14 mouse cellular contexts compared by ENCODE assay signal in genomic region chr12:102365016-102365415, GRCm38 (mm10).
DNase-seq lines count a peak whose midpoint lies in the region; TF ChIP-seq lines count a peak whose summit lies in the region.
"Had no signal": no experiment of that assay in that cellular context is flagged by ENCODE, and none has a peak within 500 bp of the region (broad histone marks: within the 10 kb centered on the region; RNA-seq: fewer than 3 reads in every experiment).

No protein-coding gene starts in this region.

- TF ChIP-seq POLR2A in cortical plate, adult 2 months (IDR thresholded peaks at IDR 0.05; ENCODE audit: extremely low read depth, insufficient read depth, low read length): no peak

- DNase-seq in layer of hippocampus, adult 2 months (ENCODE audit: low spot score in 2 of 2): no peak
- DNase-seq in layer of hippocampus, adult 18-20 months (ENCODE audit: low spot score in 2 of 2): no peak
- DNase-seq in B cell, adult 2 months: peak; percentile 61 to 63
- peak; percentile 34 to 61 for DNase-seq in monocyte, adult 2 months (ENCODE audit: low read depth in 1 of 2, low spot score in 2 of 2)
- no peak for DNase-seq in forebrain, embryonic 10.5 days (ENCODE audit: extremely low spot score, low spot score)
- no peak for DNase-seq in urinary bladder, postnatal 25 days (ENCODE audit: low spot score)
- DNase-seq in embryonic facial prominence, embryonic 10.5 days (ENCODE audit: low spot score): no peak
- DNase-seq: cerebellum, adult 11 months; kidney, adult 8-10 months; lung, postnatal 10 days; thymus, adult 18-20 months had no signal

- H3K27ac ChIP-seq in layer of hippocampus, adult 2 months: peak overlapping the region; percentile 23; the same call in 1 of the 2 replicates
- H3K27ac ChIP-seq in cortical plate, adult 2 months (ENCODE audit: insufficient read depth, low read length): 0 out of 2 replicates have a peak overlapping the region, but pooled peaks have one; percentile 34
- no peak overlapping the region for H3K27ac ChIP-seq in forebrain, embryonic 10.5 days
- H3K27ac ChIP-seq in embryonic facial prominence, embryonic 10.5 days (replicated peaks): no peak overlapping the region
- H3K27ac ChIP-seq: limb, embryonic 12.5 days had no signal

- no peak for TF ChIP-seq CTCF in layer of hippocampus, adult 2 months (conservative IDR thresholded peaks at IDR 0.05)
- no peak for TF ChIP-seq CTCF in cortical plate, adult 2 months (IDR thresholded peaks at IDR 0.05; ENCODE audit: extremely low read depth, insufficient read depth, low read length)

- 92% methylated on average over 7 of the region's 7 CpGs for WGBS in forebrain, embryonic 10.5 days
- 91% methylated on average over 7 of the region's 7 CpGs for WGBS in embryonic facial prominence, embryonic 10.5 days

- no peaks in the 10 kb centered on the region for H3K27me3 ChIP-seq in forebrain, embryonic 10.5 days (ENCODE audit: poor library complexity, severe bottlenecking)
- no peaks in the 10 kb centered on the region for H3K27me3 ChIP-seq in embryonic facial prominence, embryonic 10.5 days (replicated peaks; ENCODE audit: low read depth, poor library complexity, severe bottlenecking)
- H3K27me3 ChIP-seq: limb, embryonic 12.5 days had no signal

- H3K4me3 ChIP-seq in layer of hippocampus, adult 2 months: no peak overlapping the region
- H3K4me3 ChIP-seq in cortical plate, adult 2 months (ENCODE audit: insufficient read depth, low read length): no peak overlapping the region
- H3K4me3 ChIP-seq in forebrain, embryonic 10.5 days: no peak overlapping the region
- no peak overlapping the region for H3K4me3 ChIP-seq in embryonic facial prominence, embryonic 10.5 days
- H3K4me3 ChIP-seq: limb, embryonic 12.5 days; myocyte had no signal

- no peaks in the 10 kb centered on the region for H3K4me1 ChIP-seq in cortical plate, adult 2 months (ENCODE audit: control insufficient read depth, insufficient read depth, low read length)
- peaks cover 6% of the 10 kb centered on the region for H3K4me1 ChIP-seq in forebrain, embryonic 10.5 days
- H3K4me1 ChIP-seq in embryonic facial prominence, embryonic 10.5 days: peaks cover 20% of the 10 kb centered on the region

- H3K9me3 ChIP-seq in forebrain, embryonic 10.5 days: no peaks in the 10 kb centered on the region
- H3K9me3 ChIP-seq in embryonic facial prominence, embryonic 10.5 days: no peaks in the 10 kb centered on the region
- H3K9me3 ChIP-seq: limb, embryonic 12.5 days had no signal

- no peaks in the 10 kb centered on the region for H3K36me3 ChIP-seq in forebrain, embryonic 10.5 days (replicated peaks)
- H3K36me3 ChIP-seq in embryonic facial prominence, embryonic 10.5 days (replicated peaks): peaks cover 6% of the 10 kb centered on the region; the same call in 1 of the 2 replicates

Comparison
In these comparisons a context has a peak if more than half of its experiments do, and no peak if none do; other contexts are left out.
1. DNase-seq: peak in B cell, adult 2 months (2 of 2) and monocyte, adult 2 months (2 of 2); none in layer of hippocampus, adult 2 months (0 of 2), layer of hippocampus, adult 18-20 months (0 of 2), forebrain, embryonic 10.5 days (single experiment), urinary bladder, postnatal 25 days (single experiment) and embryonic facial prominence, embryonic 10.5 days (single experiment).
2. H3K27ac ChIP-seq: peak in layer of hippocampus, adult 2 months (single experiment) and cortical plate, adult 2 months (single experiment); none in forebrain, embryonic 10.5 days (single experiment) and embryonic facial prominence, embryonic 10.5 days (single experiment).